Mouse (Mus musculus): ENCODE data around the gene Exosc1.

DNA sequence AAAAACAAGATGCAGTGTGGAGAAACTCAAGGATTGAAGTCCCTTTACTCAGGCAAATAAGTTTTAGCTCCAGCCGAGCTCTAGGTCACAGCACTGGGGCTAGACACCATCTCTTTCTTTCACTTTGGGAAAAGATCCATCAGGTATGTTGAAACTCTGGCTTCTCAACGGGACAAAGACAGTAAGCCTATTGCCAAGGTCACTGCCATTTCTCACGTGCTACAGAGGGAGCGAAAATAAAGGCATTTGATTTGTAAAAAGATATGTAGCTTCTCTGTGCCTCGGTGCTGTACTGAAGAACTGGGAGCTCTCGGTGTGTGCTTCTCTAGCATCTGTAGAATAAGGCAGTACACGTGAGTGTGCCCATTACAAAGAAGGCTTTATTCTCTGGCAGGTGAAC, 10.6 kb upstream of the Exosc1 start:
- TF ChIP-seq POLR2A (IDR thresholded peaks at IDR 0.05; ENCODE audit: borderline replicate concordance, low read depth, low read length), result no peak
- TF ChIP-seq CTCF (IDR thresholded peaks at IDR 0.05; ENCODE audit: low read depth, low read length), result no peak
